Mouse (Mus musculus) lung, postnatal 0 days (tissue): ENCODE measurements around the gene Ell. TPM values are rescaled to one million over a fixed set of nuclear protein-coding genes. Genes with fewer than 3 reads are reported as not detected.
A peak's percentile ranks its signal among the peaks of the same experiment; 100 is the strongest.

Source experiments
- ATAC-seq: fragments of 200-750 bp; cut with Nextera tagmentation; 2 replicates; pipeline ENCODE4 v1.8.0; 2017; ENCODE audit warnings: moderate library complexity
- DNase-seq: peaks from one replicate; pipeline ENCODE4 v3.0.0-alpha.2; 2016; ENCODE audit warnings: low spot score
- H3K27ac ChIP-seq: fragments of 300-500 bp; sonication (generic); 2 replicates; pipeline ENCODE4 v1.5.1; 2014; ENCODE audit warnings: antibody characterized with exemption, mild to moderate bottlenecking, low read length, mixed read lengths
- H3K27me3 ChIP-seq: fragments of 300-500 bp; sonication (generic); replicated peaks from 2 replicates; pipeline ENCODE4 v1.6.1; 2014; ENCODE audit warnings: low read length, mixed read lengths; ENCODE audit not compliant: insufficient read depth
- H3K36me3 ChIP-seq: fragments of 300-500 bp; sonication (generic); 2 replicates; pipeline ENCODE4 v1.6.1; 2014; ENCODE audit warnings: low read length, mixed read lengths; ENCODE audit not compliant: insufficient read depth
- H3K4me1 ChIP-seq: fragments of 300-500 bp; sonication (generic); 2 replicates; pipeline ENCODE4 v1.6.1; 2014; ENCODE audit warnings: antibody characterized with exemption, low read depth, low read length, mixed read lengths; ENCODE audit not compliant: insufficient read depth
- H3K4me2 ChIP-seq: fragments of 300-500 bp; sonication (generic); replicated peaks from 2 replicates; pipeline ENCODE4 v1.6.1; 2014; ENCODE audit warnings: low read depth, mild to moderate bottlenecking, low read length, moderate library complexity, mixed read lengths
- H3K4me3 ChIP-seq: fragments of 300-500 bp; sonication (generic); 2 replicates; pipeline ENCODE4 v1.5.1; 2014; ENCODE audit warnings: low read depth, low read length
- H3K9ac ChIP-seq: fragments of 300-500 bp; sonication (generic); replicated peaks from 2 replicates; pipeline ENCODE4 v1.6.1; 2014; ENCODE audit warnings: low read depth, mild to moderate bottlenecking
- H3K9me3 ChIP-seq: fragments of 300-500 bp; sonication (generic); 2 replicates; pipeline ENCODE4 v1.6.1; 2016; ENCODE audit warnings: low read length, mixed read lengths
- CTCF ChIP-seq: IDR thresholded peaks from 2 replicates; pipeline ENCODE4 v1.5.1; 2016; ENCODE audit warnings: antibody characterized with exemption, mild to moderate bottlenecking
- EP300 ChIP-seq: IDR thresholded peaks from 2 replicates; pipeline ENCODE4 v1.6.1; 2016; ENCODE audit warnings: antibody characterized with exemption, mild to moderate bottlenecking, control low read depth
- WGBS: fragments of 180-500 bp; shearing (Covaris S2); extraction: QIAGEN DNeasy Blood & Tissue Kit; methylation state at CpG from one replicate; pipeline ENCODE4 v1.1.7; 2014; 5-methylcytosine and 5-hydroxymethylcytosine counted together
- polyA plus RNA-seq: library from polyadenylated mRNA; unstranded; fragments of >200 nt; fragmentation: Nextera tagmentation; extraction: Ambion mirVana; gene quantifications from 2 replicates; pipeline ENCODE4 v1.2.1, GENCODE M21; 2015

The Ell gene
- polyA plus RNA-seq, 1 experiment from 2014 or later: 13.0 TPM

DNA sequence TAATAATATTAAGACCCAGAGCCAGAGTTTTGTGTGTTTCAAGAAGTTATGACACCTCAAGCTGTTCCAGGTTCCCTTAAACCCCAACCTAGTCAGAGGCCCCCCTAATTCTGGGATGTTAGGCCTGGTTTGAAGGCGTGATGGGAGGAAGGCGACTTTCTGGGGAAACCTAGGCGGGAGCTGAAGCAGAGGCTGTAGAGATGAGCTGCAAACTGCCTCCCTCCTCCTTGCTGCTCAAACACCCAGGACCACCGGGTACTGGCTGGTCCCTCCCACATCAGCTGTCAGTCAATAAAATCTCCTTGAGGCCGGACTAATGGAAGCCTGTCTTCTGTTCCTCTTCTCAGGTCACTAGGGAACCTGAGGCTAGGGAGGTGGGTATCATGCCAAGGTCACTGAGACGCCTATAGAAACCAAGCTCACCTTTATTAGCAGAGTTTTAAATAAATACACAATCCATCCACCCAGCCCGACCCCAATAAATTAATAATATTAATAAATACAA lies 89.8 kb downstream of the Ell start:
- Histone ChIP-seq H3K27me3 (no peaks in the 10 kb centered on the region), H3K4me3 (no peak overlapping the region), H3K36me3 (no peaks in the 10 kb centered on the region), H3K9ac (no peak overlapping the region), H3K9me3 (no peaks in the 10 kb centered on the region), H3K4me2 (peak overlapping the region; percentile 60; the same call in 1 of the 2 replicates), H3K4me1 (peaks cover 11% of the 10 kb centered on the region; the same call in 1 of the 2 replicates), H3K27ac (no peak overlapping the region)
- DNase-seq (no peak), ATAC-seq (no peak)
- TF ChIP-seq EP300 (no peak), CTCF (no peak)
- WGBS: 51% methylated on average over 7 of the region's 7 CpGs

DNA sequence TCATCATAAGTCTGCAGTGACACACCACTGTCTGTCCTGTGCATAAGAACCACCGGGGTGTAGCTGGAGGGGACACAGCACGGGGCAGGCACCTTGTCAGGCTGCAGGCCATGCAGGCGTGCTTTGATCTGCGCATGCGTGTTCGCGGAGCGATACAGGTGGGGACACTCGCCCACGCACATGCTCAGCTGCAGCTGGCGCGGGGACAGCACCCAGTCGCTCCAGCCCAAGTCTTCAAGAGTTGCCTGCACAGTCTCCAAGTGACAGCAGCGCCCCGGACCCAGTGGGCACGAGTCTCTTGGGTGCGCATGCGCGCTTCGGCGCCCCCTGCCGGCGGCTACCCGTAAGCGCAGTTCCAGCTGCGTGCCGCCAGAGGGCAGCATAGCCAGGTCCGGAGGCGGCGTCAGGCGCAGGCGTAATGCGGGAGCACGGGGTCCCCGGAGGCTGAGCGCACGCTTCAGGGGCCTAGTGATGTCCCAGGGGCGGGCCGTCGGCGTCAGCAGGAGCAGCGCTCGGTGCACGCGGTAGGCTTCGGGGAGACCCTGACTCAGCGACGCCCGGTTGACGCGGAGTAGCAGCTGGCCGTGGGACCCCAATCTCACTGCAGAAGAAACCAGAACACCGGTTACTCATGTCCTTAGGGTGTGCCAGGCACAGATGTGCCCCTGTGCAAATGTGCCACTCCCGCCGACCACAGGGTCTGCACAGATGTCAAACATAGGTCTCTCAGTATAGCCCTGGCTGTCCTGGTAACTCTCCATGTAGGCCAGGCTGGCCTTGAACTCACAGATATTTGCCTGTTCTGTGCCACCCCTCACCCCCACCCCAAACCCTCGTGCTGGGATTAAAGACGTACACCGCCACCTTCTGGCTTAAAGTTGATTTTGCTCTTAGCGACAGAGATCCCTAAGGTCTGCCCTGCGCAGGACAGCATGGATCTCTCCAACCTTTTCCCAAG lies 90.6 kb downstream of the Ell start:
- peak; percentile 91 for DNase-seq
- no peaks in the 10 kb centered on the region for H3K9me3 ChIP-seq
- no peak overlapping the region for H3K9ac ChIP-seq
- peaks cover 11% of the 10 kb centered on the region; the same call in 1 of the 2 replicates for H3K4me1 ChIP-seq
- H3K27ac ChIP-seq: 0 out of 2 replicates have a peak overlapping the region, but pooled peaks have one; percentile 26
- WGBS: under 1% methylated on average over 60 of the region's 60 CpGs
- TF ChIP-seq EP300 (no peak), CTCF (peak; percentile 100)
- peak overlapping the region; percentile 60 for H3K4me2 ChIP-seq
- no peaks in the 10 kb centered on the region for H3K27me3 ChIP-seq
- H3K4me3 ChIP-seq: peak overlapping the region; percentile 31
- peak; percentile 87 for ATAC-seq
- no peaks in the 10 kb centered on the region for H3K36me3 ChIP-seq

GRCm38 (mm10) chr8:70630532-70631381 lies 91.5 kb downstream of the Ell start:
- Histone ChIP-seq H3K4me2 (peak overlapping the region; percentile 60; the same call in 1 of the 2 replicates), H3K9ac (no peak overlapping the region), H3K36me3 (no peaks in the 10 kb centered on the region), H3K4me1 (peaks cover 11% of the 10 kb centered on the region; the same call in 1 of the 2 replicates), H3K27me3 (no peaks in the 10 kb centered on the region), H3K9me3 (no peaks in the 10 kb centered on the region), H3K27ac (no peak overlapping the region), H3K4me3 (no peak overlapping the region)
- ATAC-seq: peak; percentile 59
- 14% methylated on average over 22 of the region's 22 CpGs for WGBS
- TF ChIP-seq EP300 (no peak), CTCF (no peak)
- peak; percentile 84 for DNase-seq

- Histone ChIP-seq H3K4me2 (0 out of 2 replicates have a peak overlapping the region, but pooled peaks have one; percentile 11), H3K27ac (no peak overlapping the region), H3K4me3 (no peak overlapping the region), H3K9ac (no peak overlapping the region), H3K4me1 (peaks cover 11% of the 10 kb centered on the region; the same call in 1 of the 2 replicates), H3K27me3 (no peaks in the 10 kb centered on the region), H3K9me3 (no peaks in the 10 kb centered on the region), H3K36me3 (no peaks in the 10 kb centered on the region)
- ATAC-seq (no peak), DNase-seq (peak; percentile 55)
- TF ChIP-seq CTCF (no peak), EP300 (no peak)
- WGBS: 15% methylated on average over 24 of the region's 24 CpGs
These were observed 92.2 kb downstream of the Ell start for GRCm38 (mm10) chr8:70631436-70631835.

GRCm38 (mm10) chr8:70632346-70632892 lies 93.2 kb downstream of the Ell start, which contains the start of gene Gdf15:
Gene Gdf15, minus strand, starts transcription at chr8:70632456.
- Histone ChIP-seq H3K4me2 (0 out of 2 replicates have a peak within 1 kb of the TSS, but pooled peaks have one; percentile 11), H3K4me1 (peaks cover 11% of the 10 kb centered on the region; the same call in 1 of the 2 replicates), H3K36me3 (no peaks in the 10 kb centered on the region), H3K27me3 (no peaks in the 10 kb centered on the region), H3K27ac (no peak within 1 kb of the TSS), H3K9ac (no peak within 1 kb of the TSS), H3K4me3 (no peak within 1 kb of the TSS), H3K9me3 (no peaks in the 10 kb centered on the region)
- no peak for ATAC-seq
- DNase-seq: peak; percentile 4
- TF ChIP-seq CTCF: no peak
- no peak for TF ChIP-seq EP300
- WGBS: 78% methylated on average over 6 of the region's 6 CpGs
